Comparison of ENCODE assay signal across 11 mouse cellular contexts in genomic region chr12:85227876-85228599, GRCm38 (mm10). TPM values are rescaled to one million over a fixed set of nuclear protein-coding genes. Genes with fewer than 3 reads are reported as not detected.
DNase-seq lines count a peak whose midpoint lies in the region; ATAC-seq and TF ChIP-seq lines count a peak whose summit lies in the region.
"Had no signal": no experiment of that assay in that cellular context is flagged by ENCODE, and none has a peak within 500 bp of the region (broad histone marks: within the 10 kb centered on the region; RNA-seq: fewer than 3 reads in every experiment).

No protein-coding gene starts in this region.

- H3K27me3 ChIP-seq in liver, embryonic 11.5 days (replicated peaks; ENCODE audit: control insufficient read depth, insufficient read depth, low read length) = no peaks in the 10 kb centered on the region
- H3K27me3 ChIP-seq in liver, postnatal 0 days (ENCODE audit: insufficient read depth, low read length) = no peaks in the 10 kb centered on the region
- no peaks in the 10 kb centered on the region for H3K27me3 ChIP-seq in heart, postnatal 0 days (ENCODE audit: control insufficient read depth, insufficient read depth, low read length)
- H3K27me3 ChIP-seq: forebrain, embryonic 15.5 days had no signal

- no peaks in the 10 kb centered on the region for H3K9me3 ChIP-seq in liver, embryonic 11.5 days (ENCODE audit: control insufficient read depth, low read length)
- no peaks in the 10 kb centered on the region for H3K9me3 ChIP-seq in liver, postnatal 0 days (ENCODE audit: low read length)
- H3K9me3 ChIP-seq in heart, postnatal 0 days (replicated peaks; ENCODE audit: control insufficient read depth, low read length) = no peaks in the 10 kb centered on the region
- H3K9me3 ChIP-seq: forebrain, embryonic 15.5 days had no signal

- no peak overlapping the region for H3K4me3 ChIP-seq in liver, embryonic 11.5 days (ENCODE audit: low read depth, low read length)
- H3K4me3 ChIP-seq in liver, postnatal 0 days (ENCODE audit: low read depth, low read length) = no peak overlapping the region
- no peak overlapping the region for H3K4me3 ChIP-seq in heart, postnatal 0 days (ENCODE audit: low read depth, low read length)
- H3K4me3 ChIP-seq: forebrain, embryonic 15.5 days had no signal

- no peak for ATAC-seq in liver, embryonic 11.5 days (replicated peaks; ENCODE audit: low FRiP score)
- no peak for ATAC-seq in liver, postnatal 0 days
- ATAC-seq in heart, postnatal 0 days (ENCODE audit: insufficient read depth, low read depth) = no peak
- ATAC-seq: forebrain, embryonic 15.5 days; midbrain, embryonic 16.5 days had no signal

- H3K4me1 ChIP-seq in liver, embryonic 11.5 days (replicated peaks; ENCODE audit: control insufficient read depth, insufficient read depth, low read length) = peaks cover 4% of the 10 kb centered on the region; the same call in 1 of the 2 replicates
- H3K4me1 ChIP-seq in liver, postnatal 0 days (ENCODE audit: insufficient read depth) = no peaks in the 10 kb centered on the region
- no peaks in the 10 kb centered on the region for H3K4me1 ChIP-seq in heart, postnatal 0 days (ENCODE audit: control insufficient read depth, insufficient read depth)
- H3K4me1 ChIP-seq: forebrain, embryonic 15.5 days had no signal

- H3K4me2 ChIP-seq in liver, embryonic 11.5 days = no peak overlapping the region
- H3K4me2 ChIP-seq in liver, postnatal 0 days (ENCODE audit: low read depth, low read length) = no peak overlapping the region
- H3K4me2 ChIP-seq in heart, postnatal 0 days (ENCODE audit: low read depth, low read length) = peak overlapping the region; percentile 28; the same call in 1 of the 2 replicates
- H3K4me2 ChIP-seq: forebrain, embryonic 15.5 days had no signal

- peaks cover 27% of the 10 kb centered on the region for H3K36me3 ChIP-seq in liver, embryonic 11.5 days (ENCODE audit: control insufficient read depth, insufficient read depth, low read length)
- peaks cover 32% of the 10 kb centered on the region for H3K36me3 ChIP-seq in liver, postnatal 0 days (replicated peaks; ENCODE audit: insufficient read depth, low read length)
- H3K36me3 ChIP-seq in heart, postnatal 0 days (replicated peaks; ENCODE audit: control insufficient read depth, insufficient read depth, low read length) = peaks cover 42% of the 10 kb centered on the region

- peak overlapping the region; percentile 25; the same call in 1 of the 2 replicates for H3K27ac ChIP-seq in liver, embryonic 11.5 days (ENCODE audit: low read depth, low read length)
- no peak overlapping the region for H3K27ac ChIP-seq in liver, postnatal 0 days (ENCODE audit: low read depth)
- peak overlapping the region; percentile 47 for H3K27ac ChIP-seq in heart, postnatal 0 days (ENCODE audit: low read depth)
- H3K27ac ChIP-seq: forebrain, embryonic 15.5 days had no signal

- no peak overlapping the region for H3K9ac ChIP-seq in liver, embryonic 11.5 days (ENCODE audit: low read depth, low read length)
- no peak overlapping the region for H3K9ac ChIP-seq in liver, postnatal 0 days (replicated peaks)
- H3K9ac ChIP-seq in heart, postnatal 0 days (replicated peaks; ENCODE audit: low read depth, low read length) = no peak overlapping the region
- H3K9ac ChIP-seq: forebrain, embryonic 15.5 days had no signal

- TF ChIP-seq CTCF in liver, postnatal 0 days (IDR thresholded peaks at IDR 0.05; ENCODE audit: low read depth) = no peak
- TF ChIP-seq CTCF in heart, postnatal 0 days (IDR thresholded peaks at IDR 0.05; ENCODE audit: low read depth) = no peak

- no peak for TF ChIP-seq EP300 in liver, postnatal 0 days (IDR thresholded peaks at IDR 0.05; ENCODE audit: low read depth)
- TF ChIP-seq EP300 in heart, postnatal 0 days (IDR thresholded peaks at IDR 0.05; ENCODE audit: low read depth) = no peak

- 70% methylated on average over 15 of the region's 15 CpGs for WGBS in liver, embryonic 11.5 days
- WGBS in liver, postnatal 0 days (ENCODE audit: insufficient replicate concordance) = 57% methylated on average over 15 of the region's 15 CpGs
- WGBS in heart, postnatal 0 days = 36% methylated on average over 15 of the region's 15 CpGs

- intact Hi-C loops in gastrocnemius, postnatal 36 days (cut with DNase I) = no loop called here

- peak; percentile 19 for DNase-seq in gastrocnemius, adult 18-20 months (ENCODE audit: low spot score)
- DNase-seq in gastrocnemius, postnatal 36 days = no peak
- no peak for DNase-seq in liver, embryonic 11.5 days (ENCODE audit: low spot score)
- DNase-seq in liver, postnatal 0 days = no peak
- DNase-seq in heart, postnatal 0 days (ENCODE audit: low spot score) = no peak
- peak; percentile 12 for DNase-seq in lung, postnatal 36 days
- no peak for DNase-seq in testis, postnatal 10 days (ENCODE audit: low spot score)
- DNase-seq in c-Kit-positive CD71-positive TER-119-positive erythroid progenitor cells, embryonic 14.5 days (ENCODE audit: low spot score) = no peak

RNA-seq across cellular contexts. Expression of gene Eif2b2, which starts 8.8 kb away (rescaled TPM):
- total RNA-seq in gastrocnemius, adult 18-20 months (2021) = 10 to 100 TPM; 56.9 to 72.5 TPM
- 10 to 100 TPM; 51.0 to 54.7 TPM for total RNA-seq in gastrocnemius, postnatal 36 days (2021)
- 75.6 and 86.5 TPM in 2 replicates for polyA plus RNA-seq in liver, embryonic 11.5 days (2014; fragmentation: Nextera tagmentation; extraction: Ambion mirVana)
- 21.7 and 24.6 TPM in 2 replicates for polyA plus RNA-seq in liver, postnatal 0 days (2015; fragmentation: Nextera tagmentation; extraction: Ambion mirVana)
- 54.0 and 106 TPM in 2 replicates for total RNA-seq in heart, postnatal 0 days (2014; rRNA removed; ENCODE audit: low replicate concordance)
- 48.6 and 49.4 TPM in 2 replicates for polyA plus RNA-seq in heart, postnatal 0 days (2015; fragmentation: Nextera tagmentation; extraction: Ambion mirVana)

RNA-seq across cellular contexts. Expression of gene Mlh3, which starts 42.4 kb away (rescaled TPM):
- 10 to 100 TPM; 10.4 to 10.7 TPM for total RNA-seq in gastrocnemius, adult 18-20 months (2021)
- total RNA-seq in gastrocnemius, postnatal 36 days (2021) = 1 to 10 TPM; 6.5 to 7.0 TPM
- polyA plus RNA-seq in liver, embryonic 11.5 days (2014; fragmentation: Nextera tagmentation; extraction: Ambion mirVana) = 6.1 and 7.8 TPM in 2 replicates
- 1.4 and 1.6 TPM in 2 replicates for polyA plus RNA-seq in liver, postnatal 0 days (2015; fragmentation: Nextera tagmentation; extraction: Ambion mirVana)
- 4.4 and 8.6 TPM in 2 replicates for total RNA-seq in heart, postnatal 0 days (2014; rRNA removed; ENCODE audit: low replicate concordance)
- 4.9 and 5.0 TPM in 2 replicates for polyA plus RNA-seq in heart, postnatal 0 days (2015; fragmentation: Nextera tagmentation; extraction: Ambion mirVana)

RNA-seq across cellular contexts. Expression of gene Pgf, which starts 50.4 kb away (rescaled TPM):
- total RNA-seq in gastrocnemius, adult 18-20 months (2021) = 1 to 10 TPM; 1.7 to 1.8 TPM
- total RNA-seq in gastrocnemius, postnatal 36 days (2021) = 1 to 10 TPM; 1.2 to 1.9 TPM
- 4.0 and 5.7 TPM in 2 replicates for polyA plus RNA-seq in liver, embryonic 11.5 days (2014; fragmentation: Nextera tagmentation; extraction: Ambion mirVana)
- polyA plus RNA-seq in liver, postnatal 0 days (2015; fragmentation: Nextera tagmentation; extraction: Ambion mirVana) = 0.36 and 0.45 TPM in 2 replicates
- 4.4 and 5.0 TPM in 2 replicates for total RNA-seq in heart, postnatal 0 days (2014; rRNA removed; ENCODE audit: low replicate concordance)
- 3.6 and 4.0 TPM in 2 replicates for polyA plus RNA-seq in heart, postnatal 0 days (2015; fragmentation: Nextera tagmentation; extraction: Ambion mirVana)
- total RNA-seq: common myeloid progenitor, adult 5-6 weeks had no signal

Comparison
In these comparisons a context has a peak if more than half of its experiments do, and no peak if none do; other contexts are left out.
1. DNase-seq: peak in gastrocnemius, adult 18-20 months (single experiment) and lung, postnatal 36 days (single experiment); none in gastrocnemius, postnatal 36 days (0 of 2), liver, embryonic 11.5 days (single experiment), liver, postnatal 0 days (single experiment), heart, postnatal 0 days (single experiment), testis, postnatal 10 days (single experiment) and c-Kit-positive CD71-positive TER-119-positive erythroid progenitor cells, embryonic 14.5 days (single experiment).